Mouse (Mus musculus) kidney, postnatal 10 days (tissue): ENCODE measurements at regions not wholly inside any gene's neighbourhood (a gene's known extent, or its start where the extent isn't known, plus 50 kb on each side); places are given as distances from the start of the nearest gene placed in this dataset.

Experiments used
- DNase-seq: peaks from one replicate; pipeline ENCODE4 v3.0.0; 2021; ENCODE audit warnings: mixed read lengths

DNA sequence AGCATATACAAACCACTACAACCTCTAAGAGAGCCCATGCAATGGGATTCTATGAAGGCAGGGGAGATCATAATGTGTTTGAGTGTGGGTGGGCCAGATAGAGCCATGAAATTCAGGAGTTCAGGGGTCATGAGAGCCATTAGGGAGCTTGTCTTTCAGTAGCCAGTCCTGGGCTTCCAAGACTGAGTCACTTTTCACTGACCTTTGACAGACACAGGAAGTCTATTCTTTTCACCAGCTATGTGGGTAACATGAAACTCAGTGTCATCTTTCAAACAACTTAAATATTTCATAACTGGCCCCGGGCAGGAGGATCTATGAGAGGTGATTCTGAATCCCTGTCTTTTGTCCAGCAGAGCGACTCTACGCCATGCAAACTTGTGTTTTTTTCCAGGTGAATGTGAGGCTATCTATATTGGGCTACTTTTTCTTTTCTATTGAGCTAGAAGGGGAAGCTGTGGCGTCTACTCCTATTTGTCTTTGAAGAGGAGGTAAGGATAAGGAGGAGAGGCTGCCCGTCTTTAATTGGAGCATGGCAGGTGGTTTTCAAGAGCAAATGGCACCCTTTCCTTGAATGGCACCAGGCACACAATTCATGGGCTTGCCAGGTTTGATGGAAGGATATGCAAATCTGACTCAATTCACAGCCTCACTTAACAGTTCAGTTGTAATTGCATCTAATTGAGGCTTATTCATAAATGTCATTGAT, 95.6 kb upstream of the Chd2 start:
- DNase-seq, result no peak

GRCm38 (mm10) chr7:73635422-73635821, 93.8 kb upstream of the Chd2 start:
- DNase-seq, result no peak

GRCm38 (mm10) chr7:73630790-73631189, 89.2 kb upstream of the Chd2 start:
- DNase-seq, result no peak

DNA sequence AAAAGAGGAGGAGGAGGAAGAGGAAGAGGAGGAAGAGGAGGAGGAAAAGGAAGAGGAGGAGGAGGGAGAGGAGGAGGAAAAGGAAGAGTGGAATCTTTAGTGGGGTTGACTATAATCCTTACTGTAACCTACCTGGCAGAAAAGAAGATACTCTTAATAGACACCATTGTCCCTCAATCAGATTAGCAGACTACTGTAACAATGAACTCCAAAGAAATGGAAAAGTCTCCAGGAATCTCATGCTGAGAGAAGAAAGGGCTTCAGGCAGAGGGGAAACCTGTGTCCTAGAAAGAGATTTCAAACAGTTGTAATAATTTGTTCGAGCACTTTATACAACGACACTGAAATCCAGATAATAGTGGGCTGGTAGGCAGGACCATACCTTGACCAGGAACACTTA, 87.6 kb upstream of the Chd2 start:
- no peak for DNase-seq

- DNase-seq, result peak; percentile 77
These were observed 86.4 kb upstream of the Chd2 start for GRCm38 (mm10) chr7:73628071-73628470.

DNA sequence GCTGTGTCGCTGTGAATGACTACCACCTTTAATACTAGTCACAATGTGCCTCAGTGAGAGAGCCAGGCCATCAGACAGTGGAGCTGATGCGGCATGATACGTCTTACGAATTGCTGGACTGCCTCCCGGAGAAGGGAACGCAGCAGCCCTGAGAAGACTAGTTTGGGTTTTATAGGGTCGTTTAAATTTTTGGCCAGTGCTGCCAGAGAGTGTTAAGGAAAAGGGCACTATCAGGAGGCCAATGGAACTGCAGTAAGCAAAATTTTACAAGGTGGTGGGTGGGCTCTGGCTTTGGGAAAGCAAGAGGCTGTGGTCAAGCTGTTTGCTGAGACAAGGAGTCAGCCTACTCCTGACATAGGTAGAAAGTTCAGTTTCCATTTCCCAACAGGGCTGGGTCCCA, 84.7 kb upstream of the Chd2 start:
- DNase-seq, result no peak

- no peak for DNase-seq
These were observed 84.0 kb upstream of the Chd2 start for GRCm38 (mm10) chr7:73625651-73626050.

DNA sequence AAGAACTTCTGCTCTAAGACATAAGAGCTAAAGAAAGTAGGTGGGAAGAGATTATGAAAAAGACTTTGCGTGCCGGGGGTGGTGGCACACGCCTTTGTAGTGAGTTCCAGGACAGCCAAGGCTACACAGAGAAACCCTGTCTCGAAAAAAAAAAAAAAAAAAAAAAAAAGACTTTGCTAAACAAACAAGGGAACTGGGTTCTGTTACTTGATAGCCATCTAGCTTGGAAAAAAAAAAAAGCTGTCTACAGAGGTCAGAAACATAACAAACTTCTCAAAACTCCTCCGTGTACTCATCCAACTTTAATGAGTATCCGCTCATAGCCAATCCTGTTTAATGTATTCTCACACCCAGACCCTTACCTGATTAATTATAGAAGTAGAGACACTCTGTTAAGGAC, 83.4 kb upstream of the Chd2 start:
- DNase-seq, result no peak

DNA sequence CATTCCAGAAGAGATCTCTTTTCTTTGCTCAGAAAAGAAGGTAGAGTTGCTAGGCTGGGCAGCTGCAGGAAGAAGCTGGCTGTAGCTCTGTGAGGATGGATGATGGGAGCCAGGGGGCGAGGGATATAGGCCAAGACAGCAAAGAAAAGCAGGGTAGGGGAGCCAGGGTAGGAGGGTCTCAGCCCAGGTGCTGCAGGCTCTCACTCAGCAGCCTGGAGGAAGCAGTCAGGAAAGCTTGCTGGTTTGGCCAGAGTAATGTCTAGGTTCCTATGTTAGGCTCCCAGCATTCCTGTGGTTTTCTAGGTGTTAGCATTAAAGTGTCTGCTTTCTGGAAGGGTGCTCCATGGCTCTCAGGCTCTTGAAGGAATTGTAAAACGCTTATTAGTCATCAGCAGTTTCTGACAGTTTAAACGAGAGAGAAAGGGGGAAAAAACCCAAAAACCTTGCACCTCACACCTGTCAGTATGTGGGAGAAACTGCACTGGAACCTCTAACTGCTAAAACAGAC, 82.5 kb upstream of the Chd2 start:
- no peak for DNase-seq

- DNase-seq, result no peak
These were observed 80.8 kb upstream of the Chd2 start for GRCm38 (mm10) chr7:73622468-73622867.

- DNase-seq, result no peak
These were observed 78.7 kb upstream of the Chd2 start for GRCm38 (mm10) chr7:73620341-73620740.

- peak; percentile 48 for DNase-seq
These were observed 77.3 kb upstream of the Chd2 start for GRCm38 (mm10) chr7:73618758-73619416.

DNA sequence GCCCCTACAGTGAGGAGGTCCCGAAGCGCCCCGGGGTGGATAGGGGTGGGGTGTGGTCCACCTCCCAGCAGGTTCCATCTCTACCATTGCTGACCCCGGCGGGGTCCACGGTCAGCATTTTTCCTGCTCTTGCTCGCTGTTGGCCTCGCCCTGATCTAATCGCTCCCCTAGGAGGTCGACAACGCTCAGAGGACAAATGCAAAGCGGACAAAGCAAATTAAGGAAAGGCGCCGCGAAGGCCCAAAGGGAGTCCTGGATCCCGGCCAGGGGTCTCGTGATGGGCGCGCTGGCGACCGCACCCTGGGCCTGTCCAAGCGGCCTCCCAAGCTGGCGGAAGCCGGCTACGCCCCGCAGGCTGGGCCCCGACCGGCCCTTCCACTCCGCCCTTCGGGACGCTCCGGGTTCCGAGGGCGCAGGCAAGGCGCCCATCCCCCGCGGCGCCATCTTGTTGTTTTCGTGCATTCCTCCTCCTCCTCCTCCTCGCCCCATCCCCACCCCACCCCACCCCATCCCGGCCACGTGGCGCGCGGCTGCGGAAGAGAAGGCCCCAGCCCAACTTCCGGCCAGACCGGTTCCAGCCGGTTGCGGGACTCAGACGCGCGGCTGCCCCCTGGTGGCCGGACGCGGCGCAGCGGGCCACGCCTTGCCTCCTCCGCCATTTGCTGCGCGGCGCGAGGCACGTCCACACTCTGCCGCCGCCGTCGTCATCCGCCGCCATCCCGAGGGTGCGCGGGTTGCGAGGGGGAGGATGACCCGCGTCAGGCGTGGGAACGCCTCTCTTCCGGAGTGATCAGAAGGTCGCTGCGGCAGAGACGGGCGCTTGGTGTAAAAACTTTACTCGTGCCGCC, 76.5 kb upstream of the Chd2 start:
- peak; percentile 99 for DNase-seq

DNA sequence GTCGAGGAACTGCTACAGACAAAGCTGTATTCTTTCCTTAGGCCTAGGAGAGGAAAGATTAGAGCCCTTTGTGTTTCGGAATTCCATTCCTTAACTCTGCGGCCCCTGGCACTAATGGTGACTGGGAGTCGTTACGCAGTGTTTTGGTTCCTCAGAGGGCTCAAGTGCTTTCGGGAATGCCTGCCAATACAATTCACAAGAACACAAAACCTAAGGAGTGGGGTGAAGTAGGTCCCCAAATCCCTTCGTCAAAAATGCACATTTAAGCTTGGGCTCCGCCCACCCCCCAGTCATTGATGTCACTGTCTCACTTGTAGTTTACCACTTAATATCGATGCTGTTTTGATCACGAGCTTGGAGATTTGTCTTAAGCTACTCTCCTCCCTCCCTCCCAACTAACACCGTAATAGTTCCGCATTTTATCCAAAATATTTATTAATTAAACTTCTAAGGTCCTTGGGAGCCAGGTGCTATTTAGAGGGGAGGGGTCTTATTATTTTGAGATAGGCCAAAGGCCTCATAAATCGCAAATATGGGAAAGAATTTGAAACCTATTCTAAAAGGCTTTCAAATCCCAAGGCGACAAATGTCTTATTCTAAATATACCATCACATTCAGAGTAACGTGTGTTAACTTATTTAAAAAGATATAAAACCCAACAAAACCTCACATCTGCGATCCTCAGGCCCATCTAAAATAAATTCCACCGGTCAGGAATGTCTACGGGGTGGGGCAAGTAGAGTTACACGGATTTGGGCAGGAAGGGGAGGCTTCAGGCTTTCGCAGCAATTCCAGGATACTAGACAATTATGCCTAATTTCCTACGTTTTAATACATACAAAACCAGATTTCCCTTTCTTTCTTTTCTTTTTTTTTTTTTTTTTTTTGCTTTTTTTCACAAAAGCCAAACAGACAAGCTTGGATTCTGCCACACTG, 75.6 kb upstream of the Chd2 start:
- peak; percentile 58 for DNase-seq

DNA sequence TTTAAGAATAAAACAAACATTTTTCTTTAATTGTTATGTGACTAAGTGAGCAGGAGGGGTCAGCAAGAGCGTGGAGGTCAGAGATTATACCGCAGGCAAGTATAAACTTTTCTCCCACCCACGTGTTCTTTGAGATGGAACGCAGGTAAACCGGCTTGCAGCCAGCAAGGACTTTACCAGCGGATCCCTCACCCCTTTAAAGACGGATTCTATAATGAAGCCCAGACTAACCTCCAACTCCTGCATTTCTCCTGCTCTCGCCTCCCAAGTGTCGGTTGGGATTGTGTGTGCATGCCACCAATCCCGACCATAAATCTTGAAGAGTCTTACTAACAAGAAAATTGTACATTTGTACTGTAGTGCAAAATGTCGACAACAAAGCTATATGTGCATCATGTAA, 74.4 kb upstream of the Chd2 start:
- peak; percentile 39 for DNase-seq

DNA sequence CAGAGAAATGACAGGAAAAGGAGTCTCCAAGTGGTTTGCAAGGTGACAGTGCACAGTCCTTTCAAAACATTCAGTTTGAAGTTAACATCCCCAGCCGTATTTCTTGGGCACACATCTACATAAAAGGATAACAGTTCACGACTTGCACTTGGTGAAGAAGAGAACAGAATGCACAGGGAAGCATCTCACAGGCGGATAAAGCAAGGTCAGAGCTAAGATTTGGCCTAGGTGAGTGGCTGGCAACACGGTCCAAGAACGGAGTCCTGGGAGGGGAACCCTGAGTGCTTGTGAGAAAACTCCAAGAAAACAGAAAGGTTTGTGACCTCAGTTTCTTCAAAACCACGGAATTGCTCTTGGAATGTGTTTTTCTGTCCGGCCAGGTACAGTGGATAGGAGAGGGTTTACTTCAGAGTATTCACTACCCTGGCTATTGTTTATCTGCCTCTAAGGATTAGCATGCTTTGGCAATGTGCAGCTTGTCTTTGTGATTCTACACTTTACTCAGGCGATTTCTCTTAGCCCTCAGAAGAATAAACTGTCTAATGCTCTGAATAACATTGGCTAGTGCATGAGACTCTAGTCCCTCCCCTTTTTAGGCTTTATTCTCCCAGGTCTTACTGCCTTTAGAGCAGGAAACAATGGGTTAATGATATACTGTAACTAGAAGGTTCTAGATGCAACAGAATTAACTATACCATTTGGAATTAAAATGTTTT, 73.4 kb upstream of the Chd2 start:
- no peak for DNase-seq

GRCm38 (mm10) chr7:73614341-73614740, 72.7 kb upstream of the Chd2 start:
- DNase-seq, result no peak

DNA sequence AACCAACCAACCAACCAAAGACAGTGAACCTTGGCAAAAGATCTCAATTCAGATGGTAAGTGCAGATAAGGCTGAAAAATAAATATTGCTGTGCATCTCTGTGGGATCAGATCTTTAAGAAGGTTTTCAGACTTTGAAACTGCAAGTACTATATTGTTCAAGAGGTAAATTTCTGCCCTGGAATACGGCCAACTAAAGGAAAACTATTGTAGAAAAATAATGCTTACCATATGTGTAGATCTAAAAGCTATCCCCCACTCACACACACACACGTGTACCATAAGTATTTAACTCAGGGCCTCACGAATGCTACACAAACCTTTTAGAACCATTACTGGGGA, 71.1 kb upstream of the Chd2 start:
- DNase-seq, result no peak

GRCm38 (mm10) chr7:73611866-73612751, 70.5 kb upstream of the Chd2 start:
- DNase-seq, result no peak

GRCm38 (mm10) chr7:73608804-73609275, 67.2 kb upstream of the Chd2 start:
- DNase-seq, result no peak
